Mouse (Mus musculus) spleen, adult 12 weeks (tissue): ENCODE results near the gene 4933436I01Rik.

Experiments used
- DNase-seq: peaks from one replicate; pipeline ENCODE4 v3.0.0; 2022; ENCODE audit warnings: low spot score

4933436I01Rik gene

DNA sequence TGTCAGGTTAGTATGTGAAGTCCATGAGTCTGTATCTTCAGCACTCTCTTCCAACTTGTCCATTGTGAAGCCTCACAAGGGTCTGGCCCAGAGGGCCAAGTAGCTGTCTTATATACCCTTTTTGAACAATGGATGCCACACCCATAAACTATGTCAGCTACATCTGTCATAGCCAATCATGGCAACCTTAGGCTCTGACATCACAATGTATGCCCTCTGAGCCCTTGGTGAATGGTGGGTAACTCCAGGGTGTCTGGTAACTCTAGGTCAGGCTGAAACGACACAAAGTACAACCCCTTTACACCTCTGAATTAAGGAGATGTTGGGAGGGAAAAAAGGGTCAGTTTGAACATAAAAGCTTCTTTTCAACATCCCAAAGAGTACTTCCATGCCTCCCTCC, at the start of gene 4933436I01Rik:
Gene 4933436I01Rik, minus strand, starts transcription at position 101 of the 400 bp plus-strand sequence.
- DNase-seq: no peak

DNA sequence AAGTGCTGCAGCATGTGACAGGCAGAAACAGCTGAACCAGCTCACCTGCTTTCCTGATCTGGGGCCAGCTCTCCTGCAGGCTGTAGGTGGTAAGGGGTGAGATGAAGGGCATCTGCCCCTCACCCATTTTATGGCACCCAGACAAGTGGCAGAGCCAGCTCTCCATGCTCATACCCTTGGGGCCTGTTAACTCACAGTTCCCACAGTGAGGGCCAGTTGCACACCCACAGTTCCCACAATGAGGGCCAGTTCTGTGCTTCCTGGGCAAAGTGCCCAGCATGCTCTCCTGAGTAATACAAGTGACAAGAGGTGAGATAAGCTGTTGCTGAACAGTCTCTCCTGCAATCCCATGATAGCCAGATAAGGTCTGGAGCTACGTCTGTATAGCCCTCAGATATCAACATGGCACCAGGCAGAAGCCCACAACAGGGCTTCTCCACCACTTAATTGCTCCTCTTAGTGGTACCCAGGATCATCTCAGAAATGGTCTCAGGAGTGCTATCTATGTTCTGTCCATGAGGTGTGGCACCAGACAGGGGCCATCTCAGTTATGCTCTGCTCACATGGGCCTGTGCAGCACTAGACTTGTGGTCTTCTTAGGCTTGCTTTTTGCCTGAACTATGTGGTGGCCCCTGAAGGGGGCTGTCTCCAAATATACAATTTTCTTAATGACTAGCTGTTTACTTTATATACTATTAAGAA, 3.7 kb upstream of the 4933436I01Rik start:
- no peak for DNase-seq

DNA sequence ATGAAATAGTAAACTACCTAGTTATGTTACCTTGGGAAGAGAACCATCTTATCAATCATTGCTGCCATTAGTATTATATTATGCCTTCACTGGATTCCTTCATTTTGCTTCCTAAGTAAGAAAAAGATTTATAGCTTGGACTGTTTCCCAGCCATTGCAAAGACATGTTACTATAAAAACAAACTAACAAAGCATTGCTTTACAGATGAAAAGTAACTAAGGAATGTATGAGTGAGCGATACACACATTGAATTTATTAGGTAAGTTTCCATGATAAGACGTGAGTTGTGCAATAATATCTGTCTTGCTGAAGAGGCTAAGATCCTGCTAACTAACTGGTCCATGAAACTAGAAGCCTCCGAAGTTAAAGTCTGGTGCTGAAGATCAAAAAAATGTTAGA, 37.8 kb downstream of the 4933436I01Rik start:
- DNase-seq: no peak
